Mouse (Mus musculus) naive thymus-derived CD4-positive, alpha-beta T cell, adult 2 months (primary cell): ENCODE data around the gene Per3.
A peak's percentile ranks its signal among the peaks of the same experiment; 100 is the strongest.
"Not testable (repeated sequence)": the region's sequence is repeated elsewhere in the genome, so short reads cannot be mapped to it uniquely, and the experiment has no call there.

Experiments
- DNase-seq: peaks from one replicate; pipeline ENCODE4 v3.0.0-alpha.2; 2011; ENCODE audit warnings: low read depth

Gene Per3

GRCm38 (mm10) chr4:151024152-151024551, 20.3 kb downstream of the Per3 start:
- DNase-seq = no peak

DNA sequence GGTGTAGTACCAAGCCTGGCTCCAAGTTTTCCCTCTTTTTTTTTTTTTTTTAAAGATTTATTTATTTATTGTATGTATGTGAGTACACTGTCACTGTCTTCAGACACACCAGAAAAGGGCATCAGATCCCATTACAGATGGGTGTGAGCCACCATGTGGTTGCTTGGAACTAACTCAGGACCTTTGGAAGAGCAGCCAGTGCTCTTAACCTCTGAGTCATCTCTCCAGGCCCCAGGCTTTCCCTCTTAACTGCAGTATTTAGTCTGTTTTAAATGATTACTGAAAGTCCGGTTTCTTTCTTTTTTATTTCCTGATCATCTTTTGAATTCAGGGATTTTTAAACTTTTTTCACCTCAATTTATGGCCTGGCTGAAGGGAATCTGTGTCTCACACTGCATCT, 27.1 kb downstream of the Per3 start:
- not testable (repeated sequence) for DNase-seq

DNA sequence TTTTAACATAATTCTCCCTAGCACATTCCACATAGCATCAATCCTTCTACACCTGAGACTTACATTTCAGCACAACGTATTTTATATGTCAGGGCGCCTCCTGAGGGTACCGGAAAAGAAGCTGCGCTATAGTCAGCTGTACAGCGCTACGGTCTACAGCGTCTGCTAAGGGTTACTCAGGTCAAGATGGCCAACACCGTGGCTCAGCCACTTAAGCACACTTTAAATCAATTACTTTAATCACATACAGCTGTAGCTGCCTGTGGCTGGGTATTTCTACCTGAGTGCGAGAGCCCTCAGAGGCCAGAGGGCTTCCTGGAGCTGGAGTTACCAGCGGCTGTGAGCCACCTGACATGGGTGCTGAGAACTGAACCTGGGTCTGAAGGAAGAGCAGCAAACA, 28.5 kb downstream of the Per3 start:
- no peak for DNase-seq

DNA sequence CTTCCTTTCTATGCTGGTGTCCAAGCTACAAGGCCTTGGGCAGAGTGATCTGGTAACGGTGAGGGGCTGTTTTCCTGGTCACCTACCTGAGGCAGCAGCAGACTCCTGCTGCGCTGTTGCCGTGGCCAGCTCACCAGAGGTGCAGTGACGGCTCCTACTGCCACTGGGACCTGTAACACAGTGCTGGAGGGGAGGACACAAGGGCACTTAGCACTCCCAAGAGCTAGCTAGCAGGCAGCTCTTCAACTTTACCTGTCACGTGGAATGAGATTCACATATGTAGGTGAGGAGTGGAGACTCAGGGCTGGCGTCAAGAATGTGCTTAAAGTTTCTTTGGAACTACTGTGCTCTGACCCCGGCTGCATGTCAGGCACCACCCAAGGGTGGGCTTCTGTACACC, 34.1 kb downstream of the Per3 start:
- DNase-seq = no peak

DNA sequence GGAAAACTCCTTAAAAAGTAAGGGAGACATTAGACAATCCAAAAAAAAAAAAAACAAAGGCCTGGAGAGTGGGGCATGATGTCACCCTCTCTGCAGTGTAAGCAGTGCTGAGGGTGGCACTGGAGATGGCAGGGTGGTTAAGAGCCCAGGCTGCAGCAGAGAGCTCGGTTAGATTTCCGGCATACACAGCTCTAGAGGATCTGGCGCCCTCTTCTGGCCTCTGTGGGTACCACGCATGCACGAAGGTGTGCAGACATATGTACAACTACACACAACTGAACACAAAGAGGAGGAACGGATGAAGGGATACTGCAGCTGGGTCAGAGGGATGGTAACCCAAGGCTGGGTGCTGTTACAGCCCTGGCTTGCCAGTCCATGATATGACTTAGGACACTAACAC, 37.5 kb downstream of the Per3 start:
- peak; percentile 50 for DNase-seq

DNA sequence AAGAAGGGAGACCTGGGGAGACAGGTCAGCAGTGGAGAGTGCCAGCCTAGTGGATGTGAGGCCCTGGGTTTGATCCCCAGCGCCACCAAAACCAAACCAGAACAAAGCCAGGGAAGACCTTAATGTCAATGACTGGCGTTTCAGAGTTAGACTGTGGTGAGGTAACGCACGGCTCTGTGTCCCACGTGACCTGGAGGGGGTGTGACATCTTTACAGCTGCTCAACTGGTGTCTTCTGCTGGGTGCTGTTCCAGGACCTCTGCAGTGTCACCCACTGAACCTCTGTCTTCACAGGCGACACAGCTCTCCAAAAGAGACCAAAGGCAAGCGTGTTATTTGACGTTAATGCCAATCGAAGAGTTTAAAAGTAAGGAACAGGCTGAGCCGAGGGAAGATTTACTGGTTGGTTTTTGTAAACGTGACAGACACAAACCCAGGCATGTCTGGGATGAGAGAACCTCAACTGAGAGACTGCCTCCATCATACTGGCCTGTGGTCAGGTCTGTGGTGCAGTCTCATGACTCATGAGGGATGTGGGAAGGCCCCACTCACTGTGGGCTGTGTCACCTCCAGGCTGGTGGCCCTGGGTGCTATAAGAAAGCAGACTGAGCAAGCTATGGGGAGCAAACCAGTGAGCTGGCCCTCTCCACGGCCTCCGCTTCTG, 38.7 kb downstream of the Per3 start:
- peak; percentile 9 for DNase-seq

- no peak for DNase-seq
Observed at GRCm38 (mm10) chr4:151001397-151001796, 43.1 kb downstream of the Per3 start.

- no peak for DNase-seq
Observed at GRCm38 (mm10) chr4:150998626-150999025, 45.8 kb downstream of the Per3 start.

- DNase-seq = no peak
Observed at GRCm38 (mm10) chr4:150996797-150997196, 47.7 kb downstream of the Per3 start, which contains the start of gene Uts2. TSS of gene Uts2 (plus strand) at chr4:150997097.

- peak; percentile 48 for DNase-seq
Observed at GRCm38 (mm10) chr4:150990148-150990547, 54.3 kb downstream of the Per3 start.

DNA sequence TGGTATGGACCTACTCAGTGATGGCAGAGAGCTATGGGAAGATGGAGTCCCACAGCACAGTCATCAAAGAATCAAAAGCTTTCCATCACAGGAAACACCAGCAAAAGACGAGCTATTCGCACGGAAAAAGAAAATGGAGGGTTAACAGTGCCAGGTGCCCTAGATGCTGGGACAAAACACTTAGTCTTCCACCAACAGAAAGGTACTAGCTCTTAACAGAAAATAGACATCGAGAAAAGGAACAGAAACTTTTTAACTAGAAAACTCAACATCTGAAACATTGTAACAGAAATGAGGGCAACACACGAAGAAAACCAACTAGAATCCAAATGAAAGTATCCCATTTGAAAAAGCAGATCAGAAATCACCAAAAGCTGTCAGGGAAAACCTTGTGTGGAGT, 64.3 kb downstream of the Per3 start:
- DNase-seq = no peak

DNA sequence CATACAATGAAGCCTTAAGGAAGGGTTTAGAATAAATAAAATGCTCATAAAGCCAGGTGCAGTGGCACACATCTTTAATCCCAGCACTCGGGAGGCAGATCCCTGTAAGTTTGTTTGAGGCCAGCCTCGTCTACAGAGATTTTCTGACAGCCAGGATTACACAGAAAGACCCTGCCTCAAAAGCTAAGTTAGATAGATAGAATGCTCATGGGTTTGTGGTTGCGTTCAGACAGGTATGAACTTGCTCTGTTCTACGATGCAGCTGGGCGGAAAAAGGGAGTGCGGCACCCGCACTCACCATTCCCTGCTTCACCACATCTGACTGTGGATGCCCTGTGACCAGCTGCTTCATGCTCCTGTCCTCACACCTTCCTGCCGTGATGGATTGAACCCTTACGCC, 65.0 kb downstream of the Per3 start:
- DNase-seq = no peak

DNA sequence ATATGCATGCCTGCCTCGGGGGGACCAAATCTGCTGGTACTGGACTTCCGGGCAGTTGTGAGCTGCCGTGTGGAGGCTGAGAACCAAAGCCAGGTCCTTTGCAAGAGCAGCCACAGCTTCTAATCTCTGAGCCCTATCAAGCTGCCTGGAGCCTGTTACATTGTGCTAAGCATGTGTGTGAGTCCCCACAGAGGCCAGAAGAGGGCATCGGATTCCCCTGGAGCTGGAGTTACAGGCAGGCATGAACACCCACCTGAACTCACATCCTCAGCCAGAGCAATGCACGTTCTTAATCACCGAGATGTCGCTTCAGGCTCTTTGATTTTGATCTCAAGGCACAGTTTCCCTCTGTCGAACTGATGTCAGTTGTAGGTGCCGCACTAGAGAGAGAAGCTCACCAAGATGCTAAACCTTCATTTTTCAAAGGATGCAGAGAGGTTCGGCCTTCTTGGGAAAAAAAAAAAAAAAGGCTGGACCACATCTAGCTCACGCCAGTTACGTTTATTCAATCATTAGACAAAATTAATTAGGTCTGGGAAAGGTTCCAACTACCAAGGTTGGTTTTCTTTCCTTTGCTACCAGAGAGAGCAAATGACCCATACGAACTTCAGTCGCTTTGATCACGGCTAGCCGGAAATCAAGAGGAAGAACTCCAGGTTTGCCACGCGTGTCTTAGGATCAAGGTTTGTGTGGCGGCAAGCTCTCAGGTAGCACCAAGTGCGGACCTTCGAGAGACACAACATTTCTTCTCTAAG, 66.1 kb downstream of the Per3 start:
- DNase-seq = no peak

- DNase-seq = no peak
Observed at GRCm38 (mm10) chr4:150975145-150975544, 69.3 kb downstream of the Per3 start.

DNA sequence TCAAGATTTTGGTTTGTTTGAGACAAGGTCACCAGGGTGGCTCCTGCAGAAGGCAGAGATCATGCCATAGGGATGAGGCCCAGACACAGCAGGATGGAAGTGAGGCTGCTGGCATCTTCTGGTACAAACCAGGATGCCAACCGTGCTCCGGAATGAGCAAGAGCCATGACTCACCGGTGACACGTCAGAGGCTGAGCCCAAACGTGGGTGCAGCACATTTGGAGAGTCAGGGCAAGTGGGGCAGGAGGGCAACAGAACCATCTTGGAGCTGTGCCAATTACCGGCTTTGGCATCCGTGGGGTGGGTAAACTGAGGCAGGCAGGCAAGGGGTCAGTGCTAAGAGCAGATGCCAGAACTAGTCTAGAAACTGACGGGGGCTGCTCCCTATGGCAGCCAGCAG, 71.2 kb downstream of the Per3 start:
- DNase-seq = no peak

- DNase-seq = no peak
Observed at GRCm38 (mm10) chr4:150968956-150969355, 75.5 kb downstream of the Per3 start.

- peak; percentile 78 for DNase-seq
Observed at GRCm38 (mm10) chr4:150966556-150966955, 77.9 kb downstream of the Per3 start.

GRCm38 (mm10) chr4:150965555-150965951, 78.9 kb downstream of the Per3 start:
- peak; percentile 59 for DNase-seq

GRCm38 (mm10) chr4:150964635-150965554, 79.6 kb downstream of the Per3 start:
- peak; percentile 95 for DNase-seq

- DNase-seq = no peak
Observed at GRCm38 (mm10) chr4:150963711-150964110, 80.8 kb downstream of the Per3 start.

DNA sequence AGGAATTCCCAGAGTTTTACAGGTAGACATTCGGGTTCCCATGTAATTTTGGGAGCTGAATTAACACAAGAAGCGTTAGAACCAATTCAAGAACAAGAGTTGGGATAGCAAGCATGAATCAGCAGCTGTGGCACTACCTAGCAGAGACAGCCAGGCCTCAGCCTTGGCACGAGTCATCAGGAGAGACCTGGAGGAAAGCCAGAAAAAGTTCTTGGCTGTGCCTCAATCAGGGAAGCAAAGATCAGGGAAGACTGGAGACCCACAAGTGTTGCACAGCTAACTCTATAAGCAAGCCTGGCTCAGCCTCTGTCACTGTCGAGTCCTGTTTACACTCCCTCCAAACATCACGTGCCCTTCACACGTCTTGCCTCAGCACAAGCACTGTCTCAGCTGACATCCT, 82.2 kb downstream of the Per3 start:
- DNase-seq = no peak

- no peak for DNase-seq
Observed at GRCm38 (mm10) chr4:150958536-150958935, 85.9 kb downstream of the Per3 start.

DNA sequence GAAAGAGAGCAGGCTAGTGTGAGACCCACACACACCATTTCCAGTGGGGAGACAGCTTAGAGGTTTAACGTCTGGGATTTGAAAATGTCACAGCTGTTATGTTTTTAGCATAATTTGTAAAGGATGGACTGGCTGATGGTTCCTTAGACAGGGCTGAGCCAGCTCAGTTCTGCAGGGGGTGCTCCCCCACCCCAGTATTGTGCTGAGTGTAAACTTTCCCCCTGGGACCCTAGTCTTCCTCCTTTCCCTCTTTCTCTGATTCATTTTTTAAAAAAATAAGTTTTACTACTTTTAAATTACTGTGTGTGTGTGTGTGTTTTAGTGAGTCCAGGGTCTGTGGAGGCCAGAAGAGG, 87.4 kb downstream of the Per3 start:
- no peak for DNase-seq
